Mouse (Mus musculus): ENCODE data around the gene Olfr536.
"Not testable (repeated sequence)": the region's sequence is repeated elsewhere in the genome, so short reads cannot be mapped to it uniquely, and the experiment has no call there.

Gene Olfr536

GRCm38 (mm10) chr7:140507346-140508021 is at the start of gene Olfr536:
Gene Olfr536, minus strand, starts transcription at chr7:140507396.
- DNase-seq (ENCODE audit: low spot score in 2 of 2) = peak; percentile 25 to 28

GRCm38 (mm10) chr7:140539746-140540145 is 32.5 kb upstream of the Olfr536 start:
- no peak for DNase-seq (ENCODE audit: low spot score in 2 of 2)

DNA sequence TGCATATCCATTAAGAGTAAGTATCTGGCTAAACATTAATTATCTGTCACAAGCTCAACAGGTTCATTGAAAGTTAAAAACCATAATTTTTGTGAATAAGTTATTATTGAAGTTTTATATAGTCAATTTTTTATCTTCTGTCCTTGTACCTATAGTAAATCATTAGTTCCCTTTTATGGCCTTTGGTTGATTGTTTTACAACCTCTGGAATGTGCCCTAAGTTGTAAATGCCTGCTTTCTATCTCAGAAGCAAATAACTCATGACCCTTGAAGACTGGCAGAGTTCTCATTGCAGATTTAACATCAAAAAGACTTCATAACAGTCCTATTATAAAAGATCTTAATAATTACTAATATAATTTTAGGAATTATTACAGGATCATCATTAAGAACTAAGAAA is 12.5 kb downstream of the Olfr536 start:
- no peak for DNase-seq (ENCODE audit: low spot score in 2 of 2)

- DNase-seq (ENCODE audit: low spot score in 2 of 2) = no peak
Measured at GRCm38 (mm10) chr7:140494231-140494630, 13.0 kb downstream of the Olfr536 start.

- DNase-seq (ENCODE audit: low spot score in 2 of 2) = no peak
Measured at GRCm38 (mm10) chr7:140488981-140489380, 18.2 kb downstream of the Olfr536 start.

DNA sequence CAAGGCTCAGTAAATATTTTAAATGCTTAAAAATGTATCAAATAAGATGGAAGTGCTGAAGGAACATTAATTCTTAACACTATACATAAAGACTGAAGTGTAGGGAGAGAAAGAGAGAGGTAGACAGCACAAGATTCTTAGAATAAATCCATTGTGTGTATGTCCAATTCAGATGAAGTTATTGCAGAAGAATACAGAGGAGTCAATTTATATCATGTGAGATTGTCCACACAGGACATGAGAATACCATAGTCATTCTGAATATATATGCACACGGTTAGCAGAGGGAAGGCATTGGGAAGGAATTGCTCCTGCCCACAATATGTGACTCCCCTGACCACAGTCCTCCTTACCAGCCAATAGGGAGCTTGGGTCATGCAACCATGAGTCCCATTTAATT is 23.3 kb downstream of the Olfr536 start, which contains the start of gene Olfr535:
Gene Olfr535 (plus strand): TSS at position 301 of the 400 bp plus-strand sequence.
- DNase-seq (ENCODE audit: low spot score in 2 of 2) = no peak

DNA sequence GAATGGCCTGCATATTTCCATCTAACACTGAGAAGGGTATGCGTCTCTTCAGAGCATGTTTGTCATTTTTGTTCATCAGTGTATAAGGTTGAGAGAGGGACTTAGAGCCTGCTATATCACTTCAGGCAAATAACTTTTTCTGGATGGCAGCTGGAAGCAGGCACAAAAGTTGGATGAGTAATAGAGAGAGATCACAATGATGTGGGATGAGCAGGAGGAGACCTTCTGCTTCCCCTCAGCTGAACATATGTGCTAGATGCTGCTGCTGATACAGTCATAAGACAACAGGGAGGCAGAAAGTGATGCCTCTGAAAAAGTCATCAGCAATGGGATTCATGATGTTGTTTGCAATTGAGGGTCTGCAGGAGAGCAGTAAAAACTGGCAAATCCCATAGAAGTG is 28.5 kb downstream of the Olfr536 start:
- DNase-seq (ENCODE audit: low spot score in 2 of 2) = peak in 1 of 2 experiments; percentile 32

DNA sequence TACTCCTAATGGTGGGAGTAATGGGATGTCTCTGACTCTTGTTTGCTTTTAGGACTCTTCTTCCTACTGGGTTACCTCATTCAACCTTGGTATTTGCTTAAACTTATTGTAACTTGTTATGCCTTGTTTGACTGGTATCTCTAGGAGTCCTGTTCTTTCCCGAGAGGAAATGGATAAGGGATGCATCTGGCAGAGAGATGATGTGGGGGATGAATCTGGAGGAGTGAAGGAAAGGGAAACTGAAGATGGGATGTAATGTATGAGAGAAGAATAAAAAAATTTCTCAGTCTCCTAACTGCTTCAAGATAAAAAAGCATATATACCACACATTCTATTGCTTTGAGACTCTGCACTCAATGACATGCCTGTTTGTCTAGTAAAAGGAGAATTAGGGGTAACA is 29.3 kb downstream of the Olfr536 start:
- no peak for DNase-seq (ENCODE audit: low spot score in 2 of 2)

GRCm38 (mm10) chr7:140463070-140463469 is 44.1 kb downstream of the Olfr536 start, which contains the start of gene Olfr533:
Gene Olfr533, plus strand, starts transcription at chr7:140463370.
- DNase-seq (ENCODE audit: low spot score in 2 of 2) = not testable (repeated sequence)

Measured in right cerebral cortex, postnatal 10 days (tissue).